ENCODE assay signal across 16 mouse cellular contexts in the genomic region with DNA sequence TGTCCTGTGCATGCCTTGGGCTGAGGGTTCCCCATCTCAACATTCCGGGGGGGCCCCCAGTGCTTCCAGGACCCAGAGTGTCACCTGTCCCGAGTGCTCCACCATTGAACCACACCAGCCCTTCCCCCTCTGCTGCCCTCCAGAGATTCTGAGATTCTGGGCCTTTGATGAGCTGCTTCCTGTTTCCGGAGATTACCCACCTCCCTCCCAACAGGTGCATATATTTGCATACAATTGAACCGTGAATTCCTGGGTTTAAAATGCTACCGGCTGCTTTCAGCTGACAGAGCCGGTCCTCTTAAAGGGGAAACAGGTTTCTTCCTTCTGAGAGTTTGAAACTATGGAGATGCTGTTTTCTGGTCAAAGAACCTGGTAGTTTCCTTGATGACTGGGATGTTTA.
DNase-seq lines count a peak whose midpoint lies in the region; ATAC-seq and TF ChIP-seq lines count a peak whose summit lies in the region.
"Had no signal": no experiment of that assay in that cellular context is flagged by ENCODE, and none has a peak within 500 bp of the region (broad histone marks: within the 10 kb centered on the region; RNA-seq: fewer than 3 reads in every experiment).

No protein-coding gene starts in this region.

- H3K4me3 ChIP-seq in ES-E14 (ENCODE audit: insufficient read depth in 1 of 2, low read depth in 1 of 2, low read length in 2 of 2, poor library complexity in 1 of 2, severe bottlenecking in 1 of 2) = peak overlapping the region; percentile 5 to 49; a peak in 2 of 4 replicates
- H3K4me3 ChIP-seq: hindbrain, embryonic 10.5 days; limb, embryonic 13.5 days had no signal

- no peaks in the 10 kb centered on the region for H3K9me3 ChIP-seq in ES-E14 (ENCODE audit: control insufficient read depth, insufficient read depth, low read depth, low read length)

- peak overlapping the region; percentile 92 for H3K27ac ChIP-seq in ES-E14 (ENCODE audit: insufficient read depth, low read depth, low read length, poor library complexity, severe bottlenecking)
- H3K27ac ChIP-seq: hindbrain, embryonic 10.5 days; limb, embryonic 13.5 days had no signal

- in situ Hi-C loops in ES-E14 (cut with MboI; ENCODE audit: low sequenced_read_pairs in 2 of 2, unreplicated experiment in 2 of 2) = no loop called here

- H3K36me3 ChIP-seq in ES-E14 (ENCODE audit: control insufficient read depth, insufficient read depth, low read length, poor library complexity, severe bottlenecking) = peaks cover 2% of the 10 kb centered on the region; the same call in 1 of the 2 replicates
- H3K36me3 ChIP-seq: hindbrain, embryonic 10.5 days; limb, embryonic 13.5 days had no signal

- ATAC-seq in neutrophil, adult 5-6 weeks (ENCODE audit: extremely low read depth, insufficient number of reproducible peaks, low FRiP score, poor library complexity, severe bottlenecking) = peak; percentile 69
- ATAC-seq in monocyte, adult 5-6 weeks (replicated peaks; ENCODE audit: insufficient number of reproducible peaks, low FRiP score, low TSS enrichment, poor library complexity, severe bottlenecking) = no peak
- ATAC-seq: forebrain, embryonic 14.5 days; intestine, postnatal 0 days had no signal

- peak; percentile 20 for DNase-seq in spleen, adult 12 weeks (ENCODE audit: low spot score)
- DNase-seq in spleen, postnatal 4 days (ENCODE audit: low spot score in 2 of 2) = no peak
- peak; percentile 46 for DNase-seq in ES-E14 (ENCODE audit: low read depth, low spot score)
- peak; percentile 42 to 62 for DNase-seq in thymus, postnatal 36 days
- DNase-seq in gastrocnemius, postnatal 4 days (ENCODE audit: low spot score in 2 of 2) = no peak
- DNase-seq in frontal cortex, postnatal 14 days (ENCODE audit: low spot score in 2 of 2) = no peak
- DNase-seq: cerebellum, adult 9-10 months; gastrocnemius, postnatal 10 days; lung, postnatal 36 days; right cerebral cortex, postnatal 14 days had no signal

- peaks cover 0 to 52% of the 10 kb centered on the region in 2 experiments; a peak in 3 of 4 replicates for H3K4me1 ChIP-seq in ES-E14 (ENCODE audit: control insufficient read depth in 2 of 2, insufficient read depth in 2 of 2, low read length in 2 of 2, poor library complexity in 1 of 2)

- peak overlapping the region; percentile 64 for H3K9ac ChIP-seq in ES-E14 (ENCODE audit: insufficient read depth, low read depth, low read length, poor library complexity, severe bottlenecking)
- H3K9ac ChIP-seq: limb, embryonic 13.5 days had no signal

TF ChIP-seq in ES-E14, 5 proteins besides CTCF, POLR2A, EP300 and RAD21:
- TF ChIP-seq MAFK (IDR thresholded peaks at IDR 0.05; ENCODE audit: insufficient read depth, low read depth, low read length) = no peak
- no peak for TF ChIP-seq ZNF384 (IDR thresholded peaks at IDR 0.05; ENCODE audit: low read depth, low read length)
- TF ChIP-seq CHD2 (IDR thresholded peaks at IDR 0.05; ENCODE audit: low read depth, low read length) = no peak
- no peak for TF ChIP-seq HCFC1 (IDR thresholded peaks at IDR 0.05; ENCODE audit: borderline replicate concordance, insufficient read depth, low read length)
- TF ChIP-seq ZC3H11A (IDR thresholded peaks at IDR 0.05; ENCODE audit: borderline replicate concordance, low read depth, low read length) = no peak
TF ChIP-seq in ES-E14: peak in this region for 0.

Comparison
In these comparisons a context has a peak if more than half of its experiments do, and no peak if none do; other contexts are left out.
1. DNase-seq: peak in spleen, adult 12 weeks (single experiment), ES-E14 (single experiment) and thymus, postnatal 36 days (2 of 2); none in spleen, postnatal 4 days (0 of 2), gastrocnemius, postnatal 4 days (0 of 2) and frontal cortex, postnatal 14 days (0 of 2).